ENCODE assay signal across 8 mouse cellular contexts in genomic region chr16:4587516-4588210, GRCm38 (mm10). TPM values are rescaled to one million over a fixed set of nuclear protein-coding genes. Genes with fewer than 3 reads are reported as not detected.
DNase-seq lines count a peak whose midpoint lies in the region; ATAC-seq and TF ChIP-seq lines count a peak whose summit lies in the region.

No protein-coding gene starts in this region.

- H3K4me2 ChIP-seq in hindbrain, embryonic 11.5 days (replicated peaks; ENCODE audit: low read depth, low read length): no peak overlapping the region
- no peak overlapping the region for H3K4me2 ChIP-seq in limb, embryonic 14.5 days (replicated peaks; ENCODE audit: low read depth, low read length, severe bottlenecking)
- H3K4me2 ChIP-seq in neural tube, embryonic 13.5 days: peak overlapping the region; percentile 66

- peaks cover 7% of the 10 kb centered on the region for H3K4me1 ChIP-seq in testis, adult 2 months (ENCODE audit: control insufficient read depth, insufficient read depth, low read length)
- peaks cover 5% of the 10 kb centered on the region; the same call in 1 of the 2 replicates for H3K4me1 ChIP-seq in hindbrain, embryonic 11.5 days (replicated peaks; ENCODE audit: control insufficient read depth, insufficient read depth, low read length)
- peaks cover 23% of the 10 kb centered on the region for H3K4me1 ChIP-seq in limb, embryonic 14.5 days (ENCODE audit: control insufficient read depth, insufficient read depth, low read length)
- peaks cover 26% of the 10 kb centered on the region for H3K4me1 ChIP-seq in neural tube, embryonic 13.5 days (replicated peaks)

- H3K9me3 ChIP-seq in hindbrain, embryonic 11.5 days (ENCODE audit: control insufficient read depth, low read length): no peaks in the 10 kb centered on the region
- H3K9me3 ChIP-seq in limb, embryonic 14.5 days (ENCODE audit: control insufficient read depth, low read length): no peaks in the 10 kb centered on the region
- H3K9me3 ChIP-seq in neural tube, embryonic 13.5 days: no peaks in the 10 kb centered on the region

- DNase-seq in testis, postnatal 14 days (ENCODE audit: low spot score): no peak
- DNase-seq in hindbrain, embryonic 11.5 days (ENCODE audit: low spot score): no peak
- no peak for DNase-seq in limb, embryonic 14.5 days (ENCODE audit: low spot score)
- DNase-seq in gastrocnemius, postnatal 10 days: no peak
- no peak for DNase-seq in gastrocnemius, adult 8-10 months (ENCODE audit: low spot score in 2 of 2)
- no peak for DNase-seq in adrenal gland, postnatal 36 days

- WGBS in hindbrain, embryonic 11.5 days: 59% methylated on average over 5 of the region's 5 CpGs
- WGBS in limb, embryonic 14.5 days: 59% methylated on average over 5 of the region's 5 CpGs
- 58% methylated on average over 5 of the region's 5 CpGs for WGBS in neural tube, embryonic 13.5 days

- no peak for TF ChIP-seq CTCF in testis, adult 2 months (IDR thresholded peaks at IDR 0.05; ENCODE audit: control insufficient read depth, insufficient read depth, insufficient replicate concordance, low read depth, low read length)

- no peaks in the 10 kb centered on the region for H3K27me3 ChIP-seq in testis, adult 2 months (ENCODE audit: control insufficient read depth, insufficient read depth, low read length)
- H3K27me3 ChIP-seq in hindbrain, embryonic 11.5 days (ENCODE audit: control insufficient read depth, insufficient read depth, low read length): no peaks in the 10 kb centered on the region
- no peaks in the 10 kb centered on the region for H3K27me3 ChIP-seq in limb, embryonic 14.5 days (ENCODE audit: control insufficient read depth, insufficient read depth, low read length)
- H3K27me3 ChIP-seq in neural tube, embryonic 13.5 days: no peaks in the 10 kb centered on the region

- ATAC-seq in hindbrain, embryonic 11.5 days (ENCODE audit: low FRiP score): no peak
- no peak for ATAC-seq in limb, embryonic 14.5 days (ENCODE audit: low FRiP score, low read depth)
- ATAC-seq in neural tube, embryonic 13.5 days (ENCODE audit: low read depth): no peak

- H3K4me3 ChIP-seq in testis, adult 2 months (ENCODE audit: control insufficient read depth, low read depth, low read length): no peak overlapping the region
- H3K4me3 ChIP-seq in hindbrain, embryonic 11.5 days (ENCODE audit: low read depth, low read length): no peak overlapping the region
- H3K4me3 ChIP-seq in limb, embryonic 14.5 days (replicated peaks; ENCODE audit: low read length): no peak overlapping the region
- H3K4me3 ChIP-seq in neural tube, embryonic 13.5 days: 0 out of 2 replicates have a peak overlapping the region, but pooled peaks have one; percentile 50

- no peak for TF ChIP-seq POLR2A in testis, adult 2 months (IDR thresholded peaks at IDR 0.05; ENCODE audit: control insufficient read depth, low read depth, low read length)
- no peak for TF ChIP-seq POLR2A in limb, embryonic 14.5 days (IDR thresholded peaks at IDR 0.05; ENCODE audit: borderline replicate concordance, extremely low read depth, insufficient read depth, insufficient read length)

- no peaks in the 10 kb centered on the region for H3K36me3 ChIP-seq in testis, adult 2 months (ENCODE audit: control insufficient read depth, insufficient read depth, low read length)
- H3K36me3 ChIP-seq in hindbrain, embryonic 11.5 days (ENCODE audit: control insufficient read depth, insufficient read depth, low read length): no peaks in the 10 kb centered on the region
- peaks cover 18% of the 10 kb centered on the region for H3K36me3 ChIP-seq in limb, embryonic 14.5 days (ENCODE audit: control insufficient read depth, insufficient read depth, low read length)
- H3K36me3 ChIP-seq in neural tube, embryonic 13.5 days: peaks cover 9% of the 10 kb centered on the region

- 0 out of 2 replicates have a peak overlapping the region, but pooled peaks have one; percentile 11 for H3K9ac ChIP-seq in hindbrain, embryonic 11.5 days (ENCODE audit: low read depth, low read length)
- H3K9ac ChIP-seq in limb, embryonic 14.5 days (ENCODE audit: low read depth, low read length, severe bottlenecking): no peak overlapping the region; the same call in 1 of the 2 replicates
- H3K9ac ChIP-seq in neural tube, embryonic 13.5 days: no peak overlapping the region

- peak overlapping the region; percentile 59 for H3K27ac ChIP-seq in testis, adult 2 months (ENCODE audit: control insufficient read depth, insufficient read depth, low read depth, low read length)
- peak overlapping the region; percentile 77; the same call in 1 of the 2 replicates for H3K27ac ChIP-seq in hindbrain, embryonic 11.5 days (ENCODE audit: low read depth, low read length)
- H3K27ac ChIP-seq in limb, embryonic 14.5 days (replicated peaks; ENCODE audit: low read depth, low read length): peak overlapping the region; percentile 90
- peak overlapping the region; percentile 82 for H3K27ac ChIP-seq in neural tube, embryonic 13.5 days (replicated peaks)

RNA-seq across cellular contexts. Expression of gene Glis2, which starts 6.8 kb away (rescaled TPM):
- 3.7 and 4.2 TPM in 2 replicates for polyA plus RNA-seq in testis, adult 2 months (2012; rRNA removed)
- 26.3 and 27.6 TPM in 2 replicates for polyA plus RNA-seq in hindbrain, embryonic 11.5 days (2014; fragmentation: Nextera tagmentation; extraction: Ambion mirVana)
- 83.8 and 110 TPM in 2 replicates for polyA plus RNA-seq in limb, embryonic 14.5 days (2012; rRNA removed)
- polyA plus RNA-seq in limb, embryonic 14.5 days (2014; fragmentation: Nextera tagmentation; extraction: Ambion mirVana): 45.9 and 53.3 TPM in 2 replicates
- 22.2 and 28.8 TPM in 2 replicates for polyA plus RNA-seq in neural tube, embryonic 13.5 days (2015; fragmentation: Nextera tagmentation; extraction: Ambion mirVana)
- total RNA-seq in gastrocnemius, postnatal 10 days (2021): 10 to 100 TPM; 22.2 to 32.3 TPM
- 1 to 10 TPM; 1.8 to 4.0 (median 3.5) TPM for total RNA-seq in gastrocnemius, adult 8-10 months (2022)
- 10 to 100 TPM; 19.9 to 20.1 TPM for total RNA-seq in adrenal gland, postnatal 36 days (2021)

RNA-seq across cellular contexts. Expression of gene Tfap4, which starts 28.0 kb away (rescaled TPM):
- 1.9 TPM in 2 replicates for polyA plus RNA-seq in testis, adult 2 months (2012; rRNA removed)
- 16.1 TPM in 2 replicates for polyA plus RNA-seq in hindbrain, embryonic 11.5 days (2014; fragmentation: Nextera tagmentation; extraction: Ambion mirVana)
- polyA plus RNA-seq in limb, embryonic 14.5 days (2012; rRNA removed): 29.9 and 31.5 TPM in 2 replicates
- 19.6 and 22.8 TPM in 2 replicates for polyA plus RNA-seq in limb, embryonic 14.5 days (2014; fragmentation: Nextera tagmentation; extraction: Ambion mirVana)
- polyA plus RNA-seq in neural tube, embryonic 13.5 days (2015; fragmentation: Nextera tagmentation; extraction: Ambion mirVana): 10.2 TPM in 2 replicates
- 1 to 10 TPM; 6.6 to 6.9 TPM for total RNA-seq in gastrocnemius, postnatal 10 days (2021)
- 1 to 10 TPM; 3.2 to 5.5 (median 3.7) TPM for total RNA-seq in gastrocnemius, adult 8-10 months (2022)
- 1 to 10 TPM; 3.2 to 7.9 TPM for total RNA-seq in adrenal gland, postnatal 36 days (2021)

RNA-seq across cellular contexts. Expression of gene Pam16, which starts 37.1 kb away (rescaled TPM):
- 104 and 114 TPM in 2 replicates for polyA plus RNA-seq in testis, adult 2 months (2012; rRNA removed)
- polyA plus RNA-seq in hindbrain, embryonic 11.5 days (2014; fragmentation: Nextera tagmentation; extraction: Ambion mirVana): 113 and 117 TPM in 2 replicates
- 72.7 and 80.1 TPM in 2 replicates for polyA plus RNA-seq in limb, embryonic 14.5 days (2012; rRNA removed)
- polyA plus RNA-seq in limb, embryonic 14.5 days (2014; fragmentation: Nextera tagmentation; extraction: Ambion mirVana): 92.5 and 94.1 TPM in 2 replicates
- 152 and 169 TPM in 2 replicates for polyA plus RNA-seq in neural tube, embryonic 13.5 days (2015; fragmentation: Nextera tagmentation; extraction: Ambion mirVana)
- 10 to 100 TPM; 79.3 to 82.7 TPM for total RNA-seq in gastrocnemius, postnatal 10 days (2021)
- total RNA-seq in gastrocnemius, adult 8-10 months (2022): 100 to 1,000 TPM in 3 of 4 experiments, 10 to 100 TPM in 1; 93.3 to 129 (median 113) TPM
- total RNA-seq in adrenal gland, postnatal 36 days (2021): 100 to 1,000 TPM in 1 of 2 experiments, 10 to 100 TPM in 1; 95.3 to 109 TPM

RNA-seq across cellular contexts. Expression of gene Srl, which starts 46.0 kb away (rescaled TPM):
- polyA plus RNA-seq in testis, adult 2 months (2012; rRNA removed): 2.2 and 6.1 TPM in 2 replicates
- polyA plus RNA-seq in hindbrain, embryonic 11.5 days (2014; fragmentation: Nextera tagmentation; extraction: Ambion mirVana): 21.2 and 26.9 TPM in 2 replicates
- 40.7 and 44.2 TPM in 2 replicates for polyA plus RNA-seq in limb, embryonic 14.5 days (2012; rRNA removed)
- 47.3 and 53.7 TPM in 2 replicates for polyA plus RNA-seq in limb, embryonic 14.5 days (2014; fragmentation: Nextera tagmentation; extraction: Ambion mirVana)
- polyA plus RNA-seq in neural tube, embryonic 13.5 days (2015; fragmentation: Nextera tagmentation; extraction: Ambion mirVana): 28.9 and 31.8 TPM in 2 replicates
- 1,000 to 10,000 TPM; 1,275 to 1,445 TPM for total RNA-seq in gastrocnemius, postnatal 10 days (2021)
- 1,000 to 10,000 TPM; 1,019 to 1,332 (median 1,204) TPM for total RNA-seq in gastrocnemius, adult 8-10 months (2022)
- 1 to 10 TPM; 6.7 to 8.2 TPM for total RNA-seq in adrenal gland, postnatal 36 days (2021)

RNA-seq across cellular contexts. Expression of gene Vasn, which starts 52.1 kb away (rescaled TPM):
- 13.5 and 15.9 TPM in 2 replicates for polyA plus RNA-seq in testis, adult 2 months (2012; rRNA removed)
- polyA plus RNA-seq in hindbrain, embryonic 11.5 days (2014; fragmentation: Nextera tagmentation; extraction: Ambion mirVana): 7.9 and 9.4 TPM in 2 replicates
- 75.7 and 117 TPM in 2 replicates for polyA plus RNA-seq in limb, embryonic 14.5 days (2012; rRNA removed)
- 35.7 and 36.8 TPM in 2 replicates for polyA plus RNA-seq in limb, embryonic 14.5 days (2014; fragmentation: Nextera tagmentation; extraction: Ambion mirVana)
- 6.7 TPM in 2 replicates for polyA plus RNA-seq in neural tube, embryonic 13.5 days (2015; fragmentation: Nextera tagmentation; extraction: Ambion mirVana)
- 10 to 100 TPM in 1 of 2 experiments, 1 to 10 TPM in 1; 9.7 to 13.0 TPM for total RNA-seq in gastrocnemius, postnatal 10 days (2021)
- total RNA-seq in gastrocnemius, adult 8-10 months (2022): 1 to 10 TPM; 2.5 to 4.3 (median 3.9) TPM
- total RNA-seq in adrenal gland, postnatal 36 days (2021): 10 to 100 TPM in 1 of 2 experiments, 1 to 10 TPM in 1; 8.9 to 15.1 TPM
